Mouse (Mus musculus): ENCODE results near the gene Itgb3bp. TPM values are rescaled to one million over a fixed set of nuclear protein-coding genes. Genes with fewer than 3 reads are reported as not detected.

The Itgb3bp gene
- polyA plus RNA-seq (2014; fragmentation: Nextera tagmentation; extraction: Ambion mirVana), result 49.5 and 53.4 TPM in 2 replicates

GRCm38 (mm10) chr4:99929613-99930517 is at the start of gene Itgb3bp:
Gene Itgb3bp (minus strand): TSS chr4:99929813.
- Histone ChIP-seq H3K9me3 (ENCODE audit: control insufficient read depth, low read length) (no peaks in the 10 kb centered on the region), H3K36me3 (ENCODE audit: control insufficient read depth, insufficient read depth, low read length) (no peaks in the 10 kb centered on the region), H3K27ac (replicated peaks; ENCODE audit: low read depth, low read length) (peak within 1 kb of the TSS; percentile 74), H3K27me3 (ENCODE audit: control insufficient read depth, insufficient read depth, low read length) (no peaks in the 10 kb centered on the region), H3K9ac (ENCODE audit: low read length) (peak within 1 kb of the TSS; percentile 70), H3K4me1 (ENCODE audit: control insufficient read depth, insufficient read depth, low read length) (no peaks in the 10 kb centered on the region), H3K4me3 (ENCODE audit: low read depth, low read length) (peak within 1 kb of the TSS; percentile 67), H3K4me2 (ENCODE audit: low read depth, severe bottlenecking) (peak within 1 kb of the TSS; percentile 86)
- under 1% methylated on average over 56 of the region's 57 CpGs for WGBS
- DNase-seq (ENCODE audit: low spot score) (peak; percentile 80), ATAC-seq (ENCODE audit: insufficient number of reproducible peaks, low FRiP score, low TSS enrichment, low read depth) (peak; percentile 91)

- no peaks in the 10 kb centered on the region for H3K9me3 ChIP-seq (ENCODE audit: control insufficient read depth, low read length)
- H3K36me3 ChIP-seq (ENCODE audit: control insufficient read depth, insufficient read depth, low read length), result no peaks in the 10 kb centered on the region
- ATAC-seq (ENCODE audit: insufficient number of reproducible peaks, low FRiP score, low TSS enrichment, low read depth) (no peak), DNase-seq (ENCODE audit: low spot score) (no peak)
- H3K4me3 ChIP-seq (ENCODE audit: low read depth, low read length), result no peak overlapping the region
- WGBS, result 93% methylated on average over 5 of the region's 5 CpGs
- H3K4me2 ChIP-seq (ENCODE audit: low read depth, severe bottlenecking), result no peak overlapping the region
- H3K9ac ChIP-seq (ENCODE audit: low read length), result no peak overlapping the region
- no peaks in the 10 kb centered on the region for H3K4me1 ChIP-seq (ENCODE audit: control insufficient read depth, insufficient read depth, low read length)
- H3K27ac ChIP-seq (replicated peaks; ENCODE audit: low read depth, low read length), result no peak overlapping the region
- H3K27me3 ChIP-seq (ENCODE audit: control insufficient read depth, insufficient read depth, low read length), result no peaks in the 10 kb centered on the region
Observed at GRCm38 (mm10) chr4:99979326-99979725, 49.7 kb upstream of the Itgb3bp start.

- no peaks in the 10 kb centered on the region for H3K36me3 ChIP-seq (ENCODE audit: control insufficient read depth, insufficient read depth, low read length)
- no peak overlapping the region for H3K4me2 ChIP-seq (ENCODE audit: low read depth, severe bottlenecking)
- peaks cover 5% of the 10 kb centered on the region; the same call in 1 of the 2 replicates for H3K4me1 ChIP-seq (ENCODE audit: control insufficient read depth, insufficient read depth, low read length)
- ATAC-seq (ENCODE audit: insufficient number of reproducible peaks, low FRiP score, low TSS enrichment, low read depth), result peak; percentile 17; the same call in 1 of the 2 replicates
- H3K9me3 ChIP-seq (ENCODE audit: control insufficient read depth, low read length), result no peaks in the 10 kb centered on the region
- no peak overlapping the region for H3K9ac ChIP-seq (ENCODE audit: low read length)
- DNase-seq (ENCODE audit: low spot score), result no peak
- H3K27me3 ChIP-seq (ENCODE audit: control insufficient read depth, insufficient read depth, low read length), result no peaks in the 10 kb centered on the region
- H3K27ac ChIP-seq (replicated peaks; ENCODE audit: low read depth, low read length), result no peak overlapping the region
- 74% methylated on average over 5 of the region's 5 CpGs for WGBS
- H3K4me3 ChIP-seq (ENCODE audit: low read depth, low read length), result no peak overlapping the region
Observed at GRCm38 (mm10) chr4:99974375-99974774, 44.8 kb upstream of the Itgb3bp start.

- no peak overlapping the region for H3K27ac ChIP-seq (replicated peaks; ENCODE audit: low read depth, low read length)
- H3K4me2 ChIP-seq (ENCODE audit: low read depth, severe bottlenecking), result no peak overlapping the region
- H3K4me1 ChIP-seq (ENCODE audit: control insufficient read depth, insufficient read depth, low read length), result peaks cover 9% of the 10 kb centered on the region; the same call in 1 of the 2 replicates
- H3K4me3 ChIP-seq (ENCODE audit: low read depth, low read length), result no peak overlapping the region
- WGBS, result 88% methylated on average over 1 of the region's 1 CpGs
- no peaks in the 10 kb centered on the region for H3K36me3 ChIP-seq (ENCODE audit: control insufficient read depth, insufficient read depth, low read length)
- H3K9me3 ChIP-seq (ENCODE audit: control insufficient read depth, low read length), result no peaks in the 10 kb centered on the region
- DNase-seq (ENCODE audit: low spot score) (no peak), ATAC-seq (ENCODE audit: insufficient number of reproducible peaks, low FRiP score, low TSS enrichment, low read depth) (no peak)
- H3K27me3 ChIP-seq (ENCODE audit: control insufficient read depth, insufficient read depth, low read length), result no peaks in the 10 kb centered on the region
- no peak overlapping the region for H3K9ac ChIP-seq (ENCODE audit: low read length)
Observed at GRCm38 (mm10) chr4:99973931-99974330, 44.3 kb upstream of the Itgb3bp start.

GRCm38 (mm10) chr4:99972886-99973285 is 43.3 kb upstream of the Itgb3bp start:
- 92% methylated on average over 6 of the region's 6 CpGs for WGBS
- no peaks in the 10 kb centered on the region for H3K36me3 ChIP-seq (ENCODE audit: control insufficient read depth, insufficient read depth, low read length)
- DNase-seq (ENCODE audit: low spot score), result no peak

GRCm38 (mm10) chr4:99970097-99970496 is 40.5 kb upstream of the Itgb3bp start:
- Histone ChIP-seq H3K27me3 (ENCODE audit: control insufficient read depth, insufficient read depth, low read length) (no peaks in the 10 kb centered on the region), H3K36me3 (ENCODE audit: control insufficient read depth, insufficient read depth, low read length) (no peaks in the 10 kb centered on the region)
- no peak for ATAC-seq (ENCODE audit: insufficient number of reproducible peaks, low FRiP score, low TSS enrichment, low read depth)

More at GRCm38 (mm10) chr4:99972886-99973285, 43.3 kb upstream of the Itgb3bp start:
- Histone ChIP-seq H3K27ac (replicated peaks; ENCODE audit: low read depth, low read length) (no peak overlapping the region), H3K4me2 (ENCODE audit: low read depth, severe bottlenecking) (no peak overlapping the region), H3K4me1 (ENCODE audit: control insufficient read depth, insufficient read depth, low read length) (peaks cover 9% of the 10 kb centered on the region; the same call in 1 of the 2 replicates), H3K4me3 (ENCODE audit: low read depth, low read length) (no peak overlapping the region), H3K9me3 (ENCODE audit: control insufficient read depth, low read length) (no peaks in the 10 kb centered on the region), H3K27me3 (ENCODE audit: control insufficient read depth, insufficient read depth, low read length) (no peaks in the 10 kb centered on the region), H3K9ac (ENCODE audit: low read length) (no peak overlapping the region)
- no peak for ATAC-seq (ENCODE audit: insufficient number of reproducible peaks, low FRiP score, low TSS enrichment, low read depth)

GRCm38 (mm10) chr4:99969328-99969727 is 39.7 kb upstream of the Itgb3bp start:
- Histone ChIP-seq H3K4me1 (ENCODE audit: control insufficient read depth, insufficient read depth, low read length) (peaks cover 17% of the 10 kb centered on the region), H3K9me3 (ENCODE audit: control insufficient read depth, low read length) (no peaks in the 10 kb centered on the region), H3K9ac (ENCODE audit: low read length) (no peak overlapping the region), H3K27ac (replicated peaks; ENCODE audit: low read depth, low read length) (no peak overlapping the region), H3K36me3 (ENCODE audit: control insufficient read depth, insufficient read depth, low read length) (no peaks in the 10 kb centered on the region), H3K4me2 (ENCODE audit: low read depth, severe bottlenecking) (no peak overlapping the region), H3K4me3 (ENCODE audit: low read depth, low read length) (no peak overlapping the region), H3K27me3 (ENCODE audit: control insufficient read depth, insufficient read depth, low read length) (no peaks in the 10 kb centered on the region)
- WGBS, result 21% methylated on average over 5 of the region's 5 CpGs
- DNase-seq (ENCODE audit: low spot score), result peak; percentile 43
- ATAC-seq (ENCODE audit: insufficient number of reproducible peaks, low FRiP score, low TSS enrichment, low read depth), result no peak

More at GRCm38 (mm10) chr4:99970097-99970496, 40.5 kb upstream of the Itgb3bp start:
- H3K4me1 ChIP-seq (ENCODE audit: control insufficient read depth, insufficient read depth, low read length), result peaks cover 17% of the 10 kb centered on the region
- WGBS, result 75% methylated on average over 4 of the region's 4 CpGs
- no peak overlapping the region for H3K4me2 ChIP-seq (ENCODE audit: low read depth, severe bottlenecking)
- no peaks in the 10 kb centered on the region for H3K9me3 ChIP-seq (ENCODE audit: control insufficient read depth, low read length)
- H3K27ac ChIP-seq (replicated peaks; ENCODE audit: low read depth, low read length), result no peak overlapping the region
- no peak overlapping the region for H3K9ac ChIP-seq (ENCODE audit: low read length)
- no peak for DNase-seq (ENCODE audit: low spot score)
- H3K4me3 ChIP-seq (ENCODE audit: low read depth, low read length), result no peak overlapping the region

GRCm38 (mm10) chr4:99966555-99966954 is 36.9 kb upstream of the Itgb3bp start:
- H3K4me1 ChIP-seq (ENCODE audit: control insufficient read depth, insufficient read depth, low read length), result peaks cover 17% of the 10 kb centered on the region
- H3K4me2 ChIP-seq (ENCODE audit: low read depth, severe bottlenecking), result no peak overlapping the region
- H3K9me3 ChIP-seq (ENCODE audit: control insufficient read depth, low read length), result no peaks in the 10 kb centered on the region
- no peak overlapping the region for H3K4me3 ChIP-seq (ENCODE audit: low read depth, low read length)
- H3K27ac ChIP-seq (replicated peaks; ENCODE audit: low read depth, low read length), result 0 out of 2 replicates have a peak overlapping the region, but pooled peaks have one; percentile 51
- peak; percentile 60 for DNase-seq (ENCODE audit: low spot score)
- H3K9ac ChIP-seq (ENCODE audit: low read length), result no peak overlapping the region
- H3K27me3 ChIP-seq (ENCODE audit: control insufficient read depth, insufficient read depth, low read length), result no peaks in the 10 kb centered on the region
- WGBS, result 11% methylated on average over 6 of the region's 6 CpGs
- no peaks in the 10 kb centered on the region for H3K36me3 ChIP-seq (ENCODE audit: control insufficient read depth, insufficient read depth, low read length)
- ATAC-seq (ENCODE audit: insufficient number of reproducible peaks, low FRiP score, low TSS enrichment, low read depth), result no peak

Data from limb, embryonic 11.5 days (tissue).